Mouse (Mus musculus) CD4-positive, CD25-positive, alpha-beta regulatory T cell, adult 9 weeks (primary cell): ENCODE results near the gene Cdca3. TPM values are rescaled to one million over a fixed set of nuclear protein-coding genes. Genes with fewer than 3 reads are reported as not detected.

ENCODE experiments used
- polyA plus RNA-seq: library from polyadenylated mRNA; unstranded; fragments of 100-300 nt; shearing (Covaris generic); gene quantifications from one replicate; pipeline ENCODE4 v1.2.1, GENCODE M21; 2017

Gene Cdca3
- 8.8 TPM for polyA plus RNA-seq

DNA sequence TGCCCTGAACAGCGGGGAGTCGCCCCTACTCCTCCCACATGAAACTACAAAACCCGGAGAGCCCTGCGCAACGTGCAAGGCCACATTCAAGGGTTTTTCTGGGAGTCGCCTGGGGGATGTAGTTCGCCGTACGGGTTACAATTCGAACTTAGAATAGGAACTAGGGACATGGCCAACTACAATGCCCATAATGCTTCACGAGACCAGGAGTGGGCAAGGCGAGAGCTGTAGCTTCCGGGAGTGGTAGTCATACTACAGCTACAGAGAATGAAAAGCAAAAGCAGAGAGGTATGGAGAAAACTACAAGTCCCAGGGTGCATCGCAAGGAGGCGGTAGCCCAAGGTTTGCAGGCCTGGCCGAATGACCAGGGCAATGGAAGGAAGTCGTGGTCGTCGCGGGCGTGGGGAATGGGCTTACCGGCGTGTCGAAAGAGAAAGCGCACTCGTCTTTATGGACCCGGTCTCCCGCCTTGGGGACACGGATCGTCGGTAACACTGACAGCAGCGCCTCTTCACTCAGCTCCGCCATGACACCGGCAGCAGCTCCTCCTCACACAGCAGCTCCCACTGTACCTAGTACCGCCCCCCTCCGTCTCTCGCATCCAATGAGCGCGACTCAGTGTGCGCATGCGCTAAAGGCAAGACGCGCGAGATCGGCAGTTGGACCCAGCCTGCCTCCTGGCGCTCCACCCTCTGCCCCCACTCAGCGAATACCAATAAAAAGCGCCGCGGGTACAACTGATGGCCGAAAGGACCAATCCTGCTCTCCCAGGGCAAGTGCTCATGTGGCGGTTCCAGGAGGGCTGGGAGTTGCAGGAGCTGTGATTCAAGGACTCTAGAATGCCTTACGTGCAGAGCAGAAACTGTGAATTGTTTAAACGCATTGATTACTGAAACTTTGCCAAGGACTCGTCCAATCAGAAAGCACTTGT is at the start of gene Cdca3, which contains the start of gene Usp5:
Cdca3 (plus strand) TSS at position 680 of the 931 bp plus-strand sequence.
Usp5 (minus strand) TSS at position 617 of the 931 bp plus-strand sequence.

DNA sequence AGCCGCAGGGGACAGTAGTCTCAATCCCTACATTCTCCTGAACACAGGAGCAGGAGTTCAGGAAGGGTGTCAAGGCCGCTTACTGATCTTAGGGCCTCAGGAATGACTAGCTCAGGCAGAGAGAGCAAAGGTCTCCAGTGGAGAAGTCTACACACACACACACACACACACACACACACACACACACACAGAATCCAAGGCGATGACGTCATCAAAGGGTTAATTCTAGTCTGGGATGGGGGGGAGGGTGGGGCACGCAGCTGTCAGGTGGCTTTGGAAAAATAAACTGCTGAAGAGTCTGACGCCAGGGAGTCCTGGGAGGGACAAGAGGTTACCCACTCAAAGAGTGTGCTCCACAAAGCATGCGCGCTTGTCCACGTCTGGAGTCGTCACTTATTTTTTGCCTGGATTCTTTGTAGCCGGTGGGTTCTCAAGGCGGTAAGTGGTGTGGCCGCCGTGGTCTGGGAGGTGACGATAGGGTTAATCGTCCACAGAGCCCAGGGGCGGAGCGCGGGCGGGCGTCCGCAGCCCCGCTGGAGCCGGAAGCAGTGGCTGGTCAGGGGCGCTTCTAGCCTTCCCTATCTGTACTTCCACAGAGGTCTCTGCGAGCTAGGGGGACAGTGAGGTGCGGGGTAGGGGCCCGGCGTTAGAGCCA is 20.9 kb upstream of the Cdca3 start, which contains the start of gene Spsb2:
Spsb2 (plus strand) TSS at position 304 of the 655 bp plus-strand sequence.

DNA sequence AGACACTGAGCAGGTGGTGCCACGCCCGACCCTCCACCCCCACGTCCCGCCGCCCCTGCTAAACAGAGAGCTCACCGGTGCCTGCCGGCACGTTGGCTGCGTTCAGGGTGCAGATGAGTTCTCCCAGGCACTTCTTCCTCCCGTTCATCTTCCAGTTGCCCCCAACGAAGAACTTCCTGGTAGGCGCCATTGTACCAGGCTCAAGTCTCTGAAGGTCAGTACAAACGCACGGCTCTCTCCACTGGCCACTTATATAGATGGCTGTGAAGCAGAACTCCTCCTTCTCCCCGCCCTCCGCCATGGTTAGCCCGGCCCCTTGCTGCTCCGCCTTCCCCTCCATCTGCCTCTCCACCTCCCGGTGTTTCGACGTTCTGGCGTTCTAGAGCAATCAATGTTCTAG is 15.4 kb upstream of the Cdca3 start, which contains the start of gene Tpi1:
Tpi1 (minus strand) TSS at position 364 of the 400 bp plus-strand sequence.

DNA sequence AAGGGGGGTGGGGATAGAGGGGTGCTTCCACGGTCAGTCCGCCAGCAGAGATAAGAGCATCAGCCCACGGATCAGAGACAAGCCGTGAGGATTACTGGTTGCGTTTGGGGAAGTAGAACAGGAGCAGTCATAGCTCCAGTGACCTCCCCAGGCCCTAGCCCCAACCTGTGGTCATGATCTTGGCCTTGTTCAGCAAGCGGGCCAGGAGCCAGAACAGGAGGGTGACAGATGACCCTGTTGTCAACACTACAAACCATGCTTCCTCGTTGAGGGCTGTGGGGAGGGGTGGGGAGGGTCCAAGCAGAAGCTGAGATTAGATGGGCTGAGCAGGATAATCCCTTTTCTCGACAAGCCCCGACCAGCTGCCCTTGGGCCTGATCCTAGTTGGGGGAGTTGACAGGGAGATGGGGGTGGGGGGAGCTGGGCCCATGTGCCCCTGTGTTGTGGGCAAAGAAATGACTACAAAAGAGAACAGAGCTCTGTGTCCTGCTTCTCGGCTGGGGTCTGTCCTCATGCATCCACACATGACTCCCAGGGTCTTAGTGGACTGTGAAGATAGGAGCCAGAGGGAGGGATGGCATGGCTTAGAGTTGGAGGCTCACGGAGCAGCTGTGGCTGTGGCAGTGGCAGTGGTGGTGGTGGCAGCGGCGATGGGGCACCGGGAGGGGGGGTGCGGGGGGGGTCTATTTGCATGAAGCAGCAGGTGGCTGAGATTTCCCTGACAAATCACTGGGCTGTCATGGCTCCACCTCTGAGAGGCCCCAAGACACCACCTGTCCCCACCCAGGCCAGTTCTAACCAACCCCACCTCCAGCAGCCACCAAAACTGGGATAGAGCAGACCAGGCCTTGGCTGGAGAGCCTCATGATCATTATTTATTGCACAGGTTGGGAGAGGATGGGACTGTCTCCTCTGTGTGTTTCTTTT is 11.2 kb downstream of the Cdca3 start, which contains the start of gene Gnb3:
Gnb3 (minus strand) TSS at position 35 of the 927 bp plus-strand sequence.

DNA sequence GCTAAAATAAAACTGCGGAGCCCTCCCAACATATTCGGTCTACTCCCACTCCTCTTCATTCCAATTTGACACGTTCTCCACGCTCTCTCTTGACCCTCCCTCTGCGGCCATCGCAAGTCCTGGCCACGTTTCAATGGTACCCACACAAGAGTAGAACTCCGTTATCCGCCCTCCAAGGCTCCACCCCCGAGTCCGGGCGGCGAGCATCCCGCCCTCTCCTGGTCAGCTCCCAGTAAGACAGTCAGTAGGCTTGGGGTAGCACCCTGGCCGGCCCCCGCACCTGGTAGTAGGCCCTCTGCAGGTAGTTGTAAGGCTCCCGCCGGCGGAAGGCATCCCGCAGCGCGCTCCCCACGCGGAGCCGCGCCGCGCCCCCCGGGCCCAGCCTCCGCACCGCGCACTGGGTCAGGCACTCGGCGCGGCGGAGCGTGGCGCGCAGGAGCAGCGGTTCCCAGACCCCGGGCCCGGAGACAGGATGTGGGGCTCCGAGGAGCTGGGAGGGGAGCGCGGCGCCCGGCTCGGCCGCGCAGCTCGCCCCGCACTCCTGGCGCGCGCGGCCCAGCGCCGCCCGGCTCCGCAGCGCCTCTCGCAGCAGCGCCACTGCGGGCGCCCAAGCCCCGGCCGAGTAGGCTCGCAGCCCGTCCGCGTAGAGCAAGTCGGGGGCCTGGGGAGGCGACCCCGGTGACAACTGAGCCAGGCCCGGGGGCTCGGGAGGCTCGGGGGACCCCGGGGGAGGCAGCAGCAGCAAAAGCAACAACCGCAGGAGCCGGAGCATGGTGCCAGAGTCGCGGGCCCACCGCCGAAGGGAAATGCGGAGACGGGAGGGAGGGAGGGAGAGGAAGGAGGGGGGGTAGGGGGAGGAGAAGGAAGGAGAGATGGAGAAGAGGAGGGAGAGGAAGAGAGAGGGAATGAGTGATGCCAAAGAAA is 27.8 kb downstream of the Cdca3 start, which contains the start of gene P3h3:
P3h3 (minus strand) TSS at position 837 of the 924 bp plus-strand sequence.

DNA sequence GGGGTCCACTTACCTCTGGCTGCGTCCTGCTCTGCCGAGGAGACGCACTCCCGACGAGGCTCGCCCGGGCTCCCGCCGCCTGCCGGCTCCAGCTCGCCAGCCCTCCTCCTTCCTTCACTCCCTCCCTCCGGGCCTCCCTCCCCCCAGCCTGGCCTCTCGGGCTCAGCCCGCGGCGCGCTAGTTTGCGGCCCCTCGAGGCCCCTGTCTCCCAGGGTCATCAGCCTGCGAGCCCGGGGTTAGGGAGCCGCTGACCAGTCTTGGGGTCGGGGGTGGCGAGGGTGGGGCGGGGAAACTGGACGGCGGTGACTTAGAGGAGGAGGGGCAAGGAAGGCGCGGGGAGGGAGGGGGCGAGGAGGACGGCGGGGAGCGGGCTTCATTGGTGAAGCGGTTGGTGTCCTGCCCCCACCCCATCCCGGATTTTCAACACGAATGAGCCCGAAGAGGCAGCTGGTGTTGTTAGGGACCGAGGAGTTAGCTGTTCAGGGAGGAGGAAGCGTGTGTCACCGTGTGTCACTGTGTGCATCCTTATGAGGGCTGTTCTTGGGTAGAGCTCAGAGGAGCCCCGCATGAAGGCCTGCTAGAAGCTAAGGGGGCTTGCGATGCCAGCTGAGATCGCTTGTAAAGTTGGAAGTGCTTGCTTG is 34.4 kb downstream of the Cdca3 start, which contains the start of gene Gpr162:
Gpr162 (minus strand) TSS at position 326 of the 641 bp plus-strand sequence.

Other genes with a start within 250 kb of the Cdca3 start
- not detected for gene C1s2, start 193.5 kb upstream of the Cdca3 start, polyA plus RNA-seq
- 77.1 TPM for gene Lpcat3, start 166.5 kb upstream of the Cdca3 start, polyA plus RNA-seq
- 347 TPM for gene Emg1, start 117.4 kb upstream of the Cdca3 start, polyA plus RNA-seq
- 140 TPM for gene Phb2, start 117.2 kb upstream of the Cdca3 start, polyA plus RNA-seq
- gene Ptpn6, start 90.8 kb upstream of the Cdca3 start, polyA plus RNA-seq = 357 TPM
- gene Grcc10, start 88.2 kb upstream of the Cdca3 start, polyA plus RNA-seq = 578 TPM
- not detected for gene Gm45234, start 73.5 kb upstream of the Cdca3 start, polyA plus RNA-seq
- 3.1 TPM for gene Atn1, start 73.0 kb upstream of the Cdca3 start, polyA plus RNA-seq
- 5.0 TPM for gene Eno2, start 59.9 kb upstream of the Cdca3 start, polyA plus RNA-seq
- gene Lrrc23, start 49.8 kb upstream of the Cdca3 start, polyA plus RNA-seq = 2.5 TPM
- gene Spsb2, start 20.9 kb upstream of the Cdca3 start, polyA plus RNA-seq = 8.1 TPM
- 133 TPM for gene Tpi1, start 15.3 kb upstream of the Cdca3 start, polyA plus RNA-seq
- gene Usp5, start 63 bp upstream of the Cdca3 start, polyA plus RNA-seq = 133 TPM
- not detected for gene Gnb3, start 10.7 kb downstream of the Cdca3 start, polyA plus RNA-seq
- gene P3h3, start 28.2 kb downstream of the Cdca3 start, polyA plus RNA-seq = 0.10 TPM
- 0.43 TPM for gene Gpr162, start 34.4 kb downstream of the Cdca3 start, polyA plus RNA-seq
- gene Cd4, start 58.7 kb downstream of the Cdca3 start, polyA plus RNA-seq = 308 TPM
- 4.4 TPM for gene Lag3, start 82.2 kb downstream of the Cdca3 start, polyA plus RNA-seq
- 10.0 TPM for gene Ptms, start 90.6 kb downstream of the Cdca3 start, polyA plus RNA-seq
- gene Mlf2, start 101.8 kb downstream of the Cdca3 start, polyA plus RNA-seq = 107 TPM
- 116 TPM for gene Cops7a, start 136.0 kb downstream of the Cdca3 start, polyA plus RNA-seq
- 0.42 TPM for gene Pianp, start 167.1 kb downstream of the Cdca3 start, polyA plus RNA-seq
- 14.6 TPM for gene Zfp384, start 179.6 kb downstream of the Cdca3 start, polyA plus RNA-seq
- 92.1 TPM for gene Ing4, start 210.2 kb downstream of the Cdca3 start, polyA plus RNA-seq
- 30.7 TPM for gene Acrbp, start 220.1 kb downstream of the Cdca3 start, polyA plus RNA-seq
- gene Lpar5, start 238.4 kb downstream of the Cdca3 start, polyA plus RNA-seq = 16.7 TPM